Mouse (Mus musculus) embryonic fibroblast, embryonic 13.5 days (primary cell): Measurements from ENCODE around the gene Sfxn5.

Experiments used
- CTCF ChIP-seq: IDR thresholded peaks from 2 replicates; pipeline ENCODE4 v1.5.1; 2011; ENCODE audit warnings: mild to moderate bottlenecking, control low read depth, low read length, moderate library complexity, borderline replicate concordance; ENCODE audit not compliant: insufficient read depth
- POLR2A ChIP-seq: IDR thresholded peaks from 2 replicates; pipeline ENCODE4 v1.6.1; 2011; ENCODE audit warnings: low read depth, mild to moderate bottlenecking, control low read depth, low read length, moderate library complexity

DNA sequence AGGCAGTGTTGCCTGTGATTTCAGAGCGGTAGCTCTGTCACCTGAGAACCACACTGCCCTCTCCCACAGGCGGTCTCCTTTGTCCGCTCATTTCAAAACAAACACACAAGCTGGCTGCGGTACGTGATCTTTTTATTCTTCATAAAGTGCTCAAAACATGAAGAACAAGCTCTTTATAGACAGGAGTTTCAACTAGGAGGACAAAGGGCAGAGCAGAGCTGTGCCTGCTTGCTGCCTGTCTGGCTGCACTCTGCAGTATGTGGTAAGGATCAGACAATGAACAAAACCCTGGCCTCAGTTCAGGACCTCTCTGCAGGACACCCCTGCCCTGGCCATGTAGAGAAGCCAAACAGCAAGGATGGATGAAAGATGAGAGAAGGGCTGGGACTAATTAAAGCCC is 1.6 kb upstream of the Sfxn5 start:
- TF ChIP-seq POLR2A (no peak), CTCF (no peak)
